Mouse (Mus musculus): ENCODE measurements at regions not wholly inside any gene's neighbourhood (a gene's known extent, or its start where the extent isn't known, plus 50 kb on each side); places are given as distances from the start of the nearest gene placed in this dataset.

- TF ChIP-seq EP300 (IDR thresholded peaks at IDR 0.05; ENCODE audit: insufficient read depth, low read depth, low read length) (no peak), CTCF (IDR thresholded peaks at IDR 0.05) (no peak)
Observed at GRCm38 (mm10) chr17:62172305-62172704, 708.8 kb downstream of the Efna5 start.

All from heart, adult 2 months (tissue).